Mouse (Mus musculus): ENCODE measurements around the gene Snx19. TPM values are rescaled to one million over a fixed set of nuclear protein-coding genes. Genes with fewer than 3 reads are reported as not detected.

Snx19 gene
- total RNA-seq, 4 experiments from 2014 or later, result 49.1 to 54.6 (median 50.6) TPM

DNA sequence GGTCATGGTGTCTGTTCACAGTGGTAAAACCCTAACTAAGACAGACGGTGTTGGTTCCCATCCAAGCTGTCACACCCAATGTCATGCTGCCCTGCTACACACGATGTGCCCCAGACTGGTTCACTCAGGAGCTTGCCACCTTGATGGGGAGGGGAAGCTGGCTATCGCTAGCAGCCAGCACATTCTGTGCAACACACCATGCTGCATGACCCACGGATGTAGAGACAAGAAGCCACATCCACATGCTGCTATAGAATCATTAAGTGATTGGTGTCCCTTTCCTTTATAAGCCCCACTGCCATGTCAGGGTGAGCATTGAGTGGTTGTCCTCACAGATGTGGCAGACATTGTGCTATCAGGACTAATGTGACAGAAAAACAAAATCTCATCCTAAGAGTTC lies 55.2 kb downstream of the Snx19 start:
- no peak for DNase-seq (ENCODE audit: low spot score in 2 of 2)

DNA sequence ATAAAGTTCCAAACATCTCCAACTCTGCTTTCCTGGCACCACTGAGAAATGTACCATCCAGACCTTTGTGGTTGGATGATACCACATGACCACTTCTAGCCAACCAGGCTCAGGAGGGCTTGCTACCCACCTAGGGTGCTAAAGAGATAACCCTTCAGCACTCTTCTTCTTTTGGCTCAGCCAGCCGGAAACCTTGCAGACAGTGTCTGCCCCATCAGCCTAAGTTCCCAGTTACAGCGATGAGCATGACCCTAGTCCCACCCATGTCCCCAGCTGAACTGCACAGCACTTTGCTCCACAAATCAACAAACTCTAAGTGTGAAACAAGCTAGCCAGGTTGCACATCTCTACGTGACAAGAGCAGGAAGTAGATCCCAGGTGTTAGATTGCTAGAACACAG lies 57.3 kb downstream of the Snx19 start:
- no peak for DNase-seq (ENCODE audit: low spot score in 2 of 2)

DNA sequence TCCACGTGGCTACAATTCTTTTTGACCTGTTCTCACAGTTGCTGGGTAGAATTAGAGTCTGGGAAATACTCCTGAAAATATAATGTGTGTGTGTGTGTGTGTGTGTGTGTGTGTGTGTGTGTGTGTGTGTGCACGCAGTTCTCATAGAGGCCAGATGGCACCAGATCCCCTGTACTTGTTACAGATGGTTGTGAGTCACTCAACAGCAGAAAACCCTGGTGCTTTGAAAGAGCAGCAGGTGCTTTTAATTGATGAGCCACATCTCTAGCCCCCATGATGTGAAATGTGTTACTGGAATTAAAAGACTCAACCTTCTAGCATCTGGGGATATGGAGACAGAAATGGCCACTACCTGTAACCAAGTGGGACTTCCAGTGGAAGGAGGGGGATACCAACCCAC lies 58.3 kb downstream of the Snx19 start:
- DNase-seq (ENCODE audit: low spot score in 2 of 2), result no peak

DNA sequence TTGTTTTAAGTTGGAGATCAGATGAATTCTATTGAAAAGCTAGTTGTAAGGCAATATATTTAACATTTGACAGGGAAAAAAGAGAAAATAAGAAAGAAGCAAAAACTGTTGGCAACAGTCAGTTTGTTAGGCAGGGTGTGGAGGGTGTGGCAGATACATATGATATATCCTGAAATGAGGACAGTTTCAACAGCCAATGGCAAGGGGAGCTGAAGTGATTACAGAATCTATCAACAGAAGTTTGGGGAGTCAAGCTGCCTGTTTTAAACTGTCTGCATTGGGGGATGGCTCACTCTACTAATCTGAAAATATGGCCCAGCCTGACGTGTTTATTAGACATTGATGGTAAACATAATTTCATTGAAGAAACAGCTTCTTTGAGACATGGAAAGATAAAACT lies 61.5 kb downstream of the Snx19 start:
- DNase-seq (ENCODE audit: low spot score in 2 of 2), result no peak

DNA sequence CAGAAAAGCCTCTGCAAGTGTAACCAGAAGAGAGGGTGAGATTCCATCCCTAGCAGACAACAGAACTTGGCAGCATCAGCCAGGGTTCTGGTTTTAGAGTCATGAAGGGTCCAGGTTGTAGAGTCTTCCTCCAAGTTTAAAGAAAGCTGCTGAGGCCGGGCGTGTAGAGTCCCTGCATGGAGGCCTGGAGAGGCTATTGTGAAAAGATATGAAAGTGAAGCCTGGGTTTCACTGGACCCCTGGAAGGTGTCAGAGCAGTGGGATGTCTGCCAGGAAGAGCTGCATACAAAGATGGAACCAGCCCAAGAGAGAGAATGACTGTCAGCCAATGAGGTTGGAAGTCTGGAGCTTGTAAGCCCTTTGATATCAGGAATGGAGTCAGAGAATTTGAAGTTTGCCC lies 67.5 kb downstream of the Snx19 start:
- DNase-seq (ENCODE audit: low spot score in 2 of 2), result no peak

DNA sequence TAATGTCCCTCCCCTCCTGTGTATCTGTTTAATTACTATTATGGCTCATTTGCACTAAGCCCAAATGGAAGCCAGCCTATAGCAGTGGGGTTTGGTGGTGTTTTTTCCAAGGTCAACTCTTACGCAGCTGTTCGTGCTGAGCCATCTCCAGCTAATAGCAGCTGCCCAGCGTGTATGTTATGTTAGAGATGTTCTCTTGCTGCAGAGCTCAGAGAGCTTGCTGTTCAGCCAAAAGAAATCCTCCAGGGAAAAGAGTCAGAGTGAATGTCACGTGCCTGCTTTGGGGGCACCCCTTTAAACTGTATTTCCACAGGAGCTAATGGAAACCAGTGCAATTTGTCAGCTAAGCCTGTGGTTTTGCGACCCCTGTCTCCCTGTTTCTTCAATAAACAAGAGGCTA lies 82.1 kb downstream of the Snx19 start:
- DNase-seq (ENCODE audit: low spot score in 2 of 2), result no peak

DNA sequence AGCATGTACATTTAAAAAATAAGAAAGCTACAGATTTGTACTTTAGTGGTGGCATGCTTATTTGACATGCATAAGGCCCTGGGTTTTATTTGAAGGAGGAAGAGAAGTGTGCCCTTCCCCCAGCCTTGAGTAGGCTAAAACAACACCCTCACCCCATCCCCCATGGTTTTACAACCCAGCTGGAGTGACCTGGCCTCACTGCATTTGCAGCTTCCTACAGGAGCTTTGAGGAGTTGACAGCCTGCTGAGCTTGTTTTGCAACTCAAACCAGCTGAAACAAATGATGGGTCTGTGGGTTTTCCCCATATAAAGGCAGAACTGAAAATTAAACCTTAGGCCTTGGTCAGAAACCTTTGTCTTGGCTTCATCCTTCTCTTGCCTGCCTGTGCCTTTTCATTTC lies 89.0 kb downstream of the Snx19 start:
- DNase-seq (ENCODE audit: low spot score in 2 of 2), result no peak
